Mouse (Mus musculus) testis, adult 2 months (tissue): Measurements from ENCODE around the gene Smg6.

Experiments
- CTCF ChIP-seq: fragments of 200-500 bp; IDR thresholded peaks from 2 replicates; pipeline ENCODE4 v1.5.1; 2012; ENCODE audit warnings: low read depth, mild to moderate bottlenecking, inconsistent platforms, low read length, moderate library complexity; ENCODE audit not compliant: control insufficient read depth, insufficient read depth, insufficient replicate concordance
- POLR2A ChIP-seq: fragments of 200-500 bp; IDR thresholded peaks from 2 replicates; pipeline ENCODE4 v1.6.1; 2012; ENCODE audit warnings: low read depth, mild to moderate bottlenecking, inconsistent platforms, low read length, moderate library complexity; ENCODE audit not compliant: control insufficient read depth

DNA sequence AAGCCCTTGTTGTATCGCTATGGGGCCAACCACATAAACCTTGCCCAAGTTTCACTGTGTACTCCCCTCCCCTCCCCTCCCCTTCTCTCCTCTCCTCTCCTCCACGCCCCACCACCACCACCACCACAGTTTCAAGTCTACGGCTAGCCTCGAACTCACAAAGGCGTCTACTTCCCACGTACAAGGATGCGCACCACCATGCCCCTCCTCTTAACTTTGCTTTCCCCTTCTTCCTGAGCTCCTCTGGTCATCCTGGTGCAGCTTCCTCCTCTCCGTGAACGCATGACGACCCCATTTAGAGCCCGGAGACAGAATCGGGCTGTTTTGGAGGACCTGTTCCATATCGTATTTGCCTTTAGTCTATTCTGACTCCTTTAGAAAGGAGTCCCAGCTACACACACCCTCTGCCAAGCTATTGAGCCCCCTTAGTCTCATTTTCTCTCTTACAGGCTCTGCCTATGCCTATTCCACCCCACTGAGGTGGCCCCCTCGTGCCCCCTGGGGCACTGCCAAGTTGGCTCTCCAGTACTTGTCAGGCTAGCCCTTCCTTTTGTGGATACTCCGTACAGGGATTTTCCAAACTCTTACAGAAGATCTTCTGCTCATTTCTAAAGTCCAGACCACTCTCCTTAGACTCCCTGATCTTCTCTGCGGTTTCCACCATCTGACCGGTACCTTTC, 245.7 kb downstream of the Smg6 start:
- TF ChIP-seq CTCF (no peak), POLR2A (no peak)
